Mouse (Mus musculus) neural tube, embryonic 11.5 days (tissue): ENCODE measurements at regions not wholly inside any gene's neighbourhood (a gene's known extent, or its start where the extent isn't known, plus 50 kb on each side); places are given as distances from the start of the nearest gene placed in this dataset. TPM values are rescaled to one million over a fixed set of nuclear protein-coding genes. Genes with fewer than 3 reads are reported as not detected.

Source experiments
- ATAC-seq: fragments of 200-750 bp; cut with Nextera tagmentation; 2 replicates; pipeline ENCODE4 v1.8.0; 2017; ENCODE audit warnings: moderate number of reproducible peaks, mild to moderate bottlenecking, moderate TSS enrichment, moderate library complexity; ENCODE audit not compliant: insufficient read depth, low FRiP score, low TSS enrichment
- DNase-seq: peaks from one replicate; pipeline ENCODE4 v3.0.0-alpha.2; 2015; ENCODE audit warnings: low spot score
- H3K27ac ChIP-seq: fragments of 300-500 bp; sonication (generic); 2 replicates; pipeline ENCODE4 v1.5.1; 2014; ENCODE audit warnings: low read depth, mild to moderate bottlenecking, low read length
- H3K27me3 ChIP-seq: fragments of 300-500 bp; sonication (generic); 2 replicates; pipeline ENCODE4 v1.6.1; 2014; ENCODE audit warnings: mild to moderate bottlenecking, low read length, mixed read lengths; ENCODE audit not compliant: control insufficient read depth, insufficient read depth
- H3K36me3 ChIP-seq: fragments of 300-500 bp; sonication (generic); 2 replicates; pipeline ENCODE4 v1.6.1; 2014; ENCODE audit warnings: mild to moderate bottlenecking, low read length, moderate library complexity, mixed read lengths; ENCODE audit not compliant: control insufficient read depth, insufficient read depth
- H3K4me1 ChIP-seq: fragments of 300-500 bp; sonication (generic); 2 replicates; pipeline ENCODE4 v1.6.1; 2014; ENCODE audit warnings: low read length, mixed read lengths; ENCODE audit not compliant: control insufficient read depth, insufficient read depth
- H3K4me2 ChIP-seq: fragments of 300-500 bp; sonication (generic); 2 replicates; pipeline ENCODE4 v1.6.1; 2014; ENCODE audit warnings: low read depth, mild to moderate bottlenecking, moderate library complexity
- H3K4me3 ChIP-seq: fragments of 300-500 bp; sonication (generic); 2 replicates; pipeline ENCODE4 v1.5.1; 2014; ENCODE audit warnings: low read depth, low read length
- H3K9ac ChIP-seq: fragments of 300-500 bp; sonication (generic); 2 replicates; pipeline ENCODE4 v1.6.1; 2014; ENCODE audit warnings: mild to moderate bottlenecking, low read length
- H3K9me3 ChIP-seq: fragments of 300-500 bp; sonication (generic); 2 replicates; pipeline ENCODE4 v1.6.1; 2016; ENCODE audit warnings: low read length; ENCODE audit not compliant: control insufficient read depth
- WGBS: fragments of 180-500 bp; shearing (Covaris S2); extraction: QIAGEN DNeasy Blood & Tissue Kit; methylation state at CpG from one replicate; pipeline ENCODE4 v1.1.7; 2014; 5-methylcytosine and 5-hydroxymethylcytosine counted together
- microRNA-seq: library from miRNA; unstranded; fragments of <30 nt; microRNA quantifications from one replicate; pipeline ENCODE4, GENCODE M21; 2016

DNA sequence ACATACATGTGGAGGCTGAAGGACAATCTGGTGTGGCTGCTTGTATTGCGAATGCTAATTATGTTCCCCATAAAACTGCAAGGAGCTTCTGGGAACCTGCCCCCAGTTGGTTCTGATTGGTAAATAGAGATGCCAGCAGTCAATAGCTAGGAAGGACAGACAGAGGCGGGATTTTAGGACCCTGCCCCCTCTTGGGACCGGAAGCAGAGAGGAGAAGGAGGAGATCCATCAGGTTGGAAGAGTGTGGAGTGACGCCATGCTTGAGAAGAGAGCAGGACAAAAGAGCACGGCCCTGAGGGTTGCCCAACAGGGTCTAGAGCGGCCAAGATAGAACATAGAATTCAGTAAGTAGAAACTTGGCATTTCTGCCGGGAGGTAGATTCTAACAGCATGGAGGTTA, 50.4 kb upstream of the Zfp64 start:
- Histone ChIP-seq H3K27me3 (no peaks in the 10 kb centered on the region), H3K9me3 (no peaks in the 10 kb centered on the region), H3K4me1 (peaks cover 7% of the 10 kb centered on the region), H3K4me3 (no peak overlapping the region), H3K36me3 (no peaks in the 10 kb centered on the region), H3K4me2 (no peak overlapping the region), H3K27ac (no peak overlapping the region), H3K9ac (no peak overlapping the region)
- no peak for DNase-seq
- no peak for ATAC-seq
- 93% methylated on average over 7 of the region's 7 CpGs for WGBS

Small RNA genes lying in the stretch of these regions (microRNA-seq; reads per million reads assigned to microRNA genes)
- gene Gm26469, result not detected
